Mouse (Mus musculus) layer of hippocampus, adult 18-20 months (tissue): ENCODE measurements around the gene Gm28845. TPM values are rescaled to one million over a fixed set of nuclear protein-coding genes. Genes with fewer than 3 reads are reported as not detected.
"Not testable (repeated sequence)": the region's sequence is repeated elsewhere in the genome, so short reads cannot be mapped to it uniquely, and the experiment has no call there.

ENCODE experiments used
- DNase-seq, 2 experiments: peaks; one replicate each; pipeline ENCODE4 v3.0.0; 2022; ENCODE audit warnings: low spot score in 2 of 2
- total RNA-seq, 2 experiments: library from RNA; stranded (reverse); gene quantifications; 2 replicates each; pipeline ENCODE4 v1.2.3; 2021

The Gm28845 gene
- total RNA-seq, 2 experiments from 2014 or later: 0.54 TPM; not detected in 1

GRCm38 (mm10) chr1:65109196-65109595 lies 10.2 kb downstream of the Gm28845 start:
- no peak for DNase-seq

DNA sequence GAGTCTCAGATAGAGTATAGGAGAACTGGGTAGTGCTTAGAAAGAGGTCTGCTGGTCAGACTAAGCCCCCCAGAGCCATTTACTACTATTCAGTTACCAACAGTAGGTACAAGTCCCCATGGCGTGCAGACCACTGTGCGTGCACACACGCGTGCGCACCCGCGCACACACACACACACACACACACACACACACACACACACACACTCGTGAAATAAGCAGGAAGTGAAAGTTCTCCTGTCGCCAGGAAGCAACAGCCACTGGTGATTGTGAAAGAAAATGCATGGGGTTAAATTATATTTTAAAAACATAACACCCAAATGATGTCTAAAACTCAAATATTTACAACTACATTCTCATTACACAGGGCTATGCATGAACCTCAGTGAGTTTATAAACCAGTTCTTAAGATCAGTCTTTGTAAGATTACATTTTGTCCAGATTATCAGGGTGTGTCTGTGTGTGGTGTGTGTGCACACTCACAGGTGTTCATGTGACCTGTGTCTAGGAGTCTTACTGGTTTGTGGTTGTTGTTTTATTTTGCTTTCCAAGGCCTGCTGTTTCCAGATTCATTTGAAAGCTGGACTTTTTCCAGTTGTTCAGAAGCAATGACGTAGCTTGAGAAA lies 11.6 kb downstream of the Gm28845 start:
- no peak for DNase-seq

- DNase-seq: no peak
Measured at GRCm38 (mm10) chr1:65103273-65103672, 16.1 kb downstream of the Gm28845 start, which contains the start of gene Cryga. Gene Cryga (minus strand): TSS chr1:65103373.

- no peak for DNase-seq
Measured at GRCm38 (mm10) chr1:65096953-65097352, 22.4 kb downstream of the Gm28845 start.

GRCm38 (mm10) chr1:65091566-65091965 lies 27.8 kb downstream of the Gm28845 start:
- no peak for DNase-seq

GRCm38 (mm10) chr1:65090370-65090769 lies 29.0 kb downstream of the Gm28845 start:
- no peak for DNase-seq

DNA sequence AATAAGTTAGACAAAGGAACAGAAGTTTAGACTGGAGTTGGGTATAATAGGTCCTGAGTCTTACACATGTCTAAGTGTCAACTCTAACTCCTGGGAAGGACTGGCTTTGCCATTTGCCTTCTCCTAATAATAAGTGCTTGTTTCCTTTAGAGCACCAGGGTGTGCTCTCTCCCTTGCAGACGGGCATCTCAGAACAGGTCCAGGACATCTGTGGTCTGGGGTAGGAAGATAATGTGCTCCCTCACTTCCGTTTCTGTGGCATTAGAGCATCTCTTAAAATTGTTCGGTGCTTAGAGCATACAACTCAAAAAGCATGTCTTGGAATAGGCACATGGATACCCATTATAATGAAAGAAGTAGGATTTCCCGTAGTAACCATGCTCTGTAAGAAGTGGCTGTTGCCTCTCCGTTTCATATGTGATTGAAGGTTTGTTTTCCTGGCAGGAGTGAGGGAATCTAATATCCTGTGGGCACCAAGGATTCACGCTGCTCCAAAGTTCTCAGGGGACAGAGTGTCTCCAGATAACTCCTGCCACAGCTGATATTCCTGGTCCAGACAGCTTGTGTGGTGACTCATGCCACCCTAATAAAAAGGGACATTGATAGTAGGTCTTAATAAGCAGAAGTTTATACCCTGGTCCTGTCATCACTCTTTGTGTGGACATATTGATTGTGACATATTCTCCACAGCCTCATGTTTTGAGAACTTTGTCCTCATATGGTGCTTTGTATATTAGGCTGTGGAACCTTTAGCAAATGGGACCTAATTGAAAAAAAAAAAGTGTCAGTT lies 30.6 kb downstream of the Gm28845 start:
- no peak for DNase-seq

- DNase-seq: no peak
Measured at GRCm38 (mm10) chr1:65082188-65082587, 37.2 kb downstream of the Gm28845 start, which contains the start of gene Crygb. Gene Crygb (minus strand): TSS chr1:65082288.

GRCm38 (mm10) chr1:65075607-65076006 lies 43.8 kb downstream of the Gm28845 start:
- no peak for DNase-seq

- DNase-seq: no peak
Measured at GRCm38 (mm10) chr1:65073589-65073988, 45.8 kb downstream of the Gm28845 start, which contains the start of gene Crygc. Gene Crygc (minus strand): TSS chr1:65073689.

- DNase-seq: no peak
Measured at GRCm38 (mm10) chr1:65067842-65068241, 51.5 kb downstream of the Gm28845 start.

DNA sequence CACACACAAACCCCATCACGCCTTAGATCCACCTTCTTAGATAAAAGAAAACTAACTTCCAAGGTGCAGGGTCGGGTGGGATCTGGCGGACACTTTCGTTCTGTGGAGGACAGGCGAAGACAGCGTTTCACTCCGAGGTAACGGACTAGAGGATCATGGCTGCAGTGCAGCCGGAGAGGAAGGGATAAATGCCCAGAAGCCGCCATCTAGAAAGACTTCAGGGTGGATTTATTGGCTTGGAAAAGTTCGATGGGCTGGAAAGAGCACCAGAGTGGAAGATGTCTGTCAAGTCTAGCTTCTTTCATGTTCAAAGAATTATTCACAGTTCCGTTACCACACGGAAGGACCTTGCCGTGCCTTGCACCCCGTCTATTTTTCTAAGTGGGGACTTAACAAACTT lies 55.2 kb downstream of the Gm28845 start:
- DNase-seq: no peak

DNA sequence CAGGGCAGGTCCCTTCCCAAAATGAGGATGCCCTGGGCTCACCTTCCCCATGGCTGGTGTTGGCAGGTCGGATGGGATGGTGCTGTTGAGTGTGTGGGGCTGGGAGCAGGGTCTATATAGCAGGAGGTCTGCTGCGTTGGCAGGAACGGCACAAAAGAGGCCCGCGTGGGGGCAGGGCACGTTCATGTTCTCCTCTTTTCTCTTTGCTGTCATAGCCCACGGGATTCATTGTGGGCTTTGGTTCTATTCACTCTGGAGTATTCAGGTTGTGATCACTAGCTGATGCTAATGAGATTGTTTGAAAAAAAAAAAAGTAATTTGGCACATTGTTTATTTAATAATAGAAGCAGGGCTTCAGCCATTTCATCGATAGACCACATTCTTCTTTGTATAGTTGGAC lies 56.0 kb downstream of the Gm28845 start, which contains the start of gene Crygd:
Gene Crygd, minus strand, starts transcription at position 101 of the 400 bp plus-strand sequence.
- DNase-seq: no peak

DNA sequence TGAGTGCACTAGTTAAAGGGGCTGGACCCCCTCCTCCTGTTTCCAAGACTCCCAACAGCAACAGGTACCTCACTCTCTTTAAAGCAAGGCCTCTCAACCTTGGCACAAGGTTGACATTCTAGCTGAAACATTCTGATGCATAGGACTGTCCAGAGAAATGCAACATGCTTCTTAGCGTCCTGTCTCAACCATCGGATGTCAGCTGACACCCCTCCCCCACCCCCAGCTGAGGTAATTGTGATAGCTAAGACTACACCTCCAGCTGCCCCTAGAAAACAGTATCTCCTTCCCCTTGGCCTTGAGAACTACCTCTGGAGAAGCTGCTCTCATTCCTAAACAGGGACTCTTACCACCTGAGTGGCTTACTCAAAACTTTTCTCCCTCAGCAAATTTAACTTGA lies 67.2 kb downstream of the Gm28845 start:
- DNase-seq: no peak

DNA sequence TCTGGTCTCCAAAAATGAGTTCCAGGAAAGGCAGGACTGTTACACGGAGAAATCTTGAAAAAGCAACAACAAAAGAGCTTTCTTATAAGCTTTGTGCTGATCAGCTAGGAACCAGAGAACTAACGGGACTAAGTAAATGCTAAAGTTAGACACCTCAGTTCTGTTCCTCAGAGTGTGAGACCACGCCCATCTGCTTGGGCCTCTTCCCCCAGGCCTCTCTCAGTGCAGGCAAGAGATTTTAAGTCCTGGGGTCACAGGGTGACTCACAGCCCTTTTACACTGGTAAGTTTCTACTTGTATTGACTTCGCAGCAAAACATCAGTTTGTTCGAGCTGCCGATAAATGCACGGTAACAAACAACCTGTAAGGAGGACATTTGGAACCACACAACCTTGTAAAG lies 67.7 kb downstream of the Gm28845 start:
- DNase-seq: no peak

DNA sequence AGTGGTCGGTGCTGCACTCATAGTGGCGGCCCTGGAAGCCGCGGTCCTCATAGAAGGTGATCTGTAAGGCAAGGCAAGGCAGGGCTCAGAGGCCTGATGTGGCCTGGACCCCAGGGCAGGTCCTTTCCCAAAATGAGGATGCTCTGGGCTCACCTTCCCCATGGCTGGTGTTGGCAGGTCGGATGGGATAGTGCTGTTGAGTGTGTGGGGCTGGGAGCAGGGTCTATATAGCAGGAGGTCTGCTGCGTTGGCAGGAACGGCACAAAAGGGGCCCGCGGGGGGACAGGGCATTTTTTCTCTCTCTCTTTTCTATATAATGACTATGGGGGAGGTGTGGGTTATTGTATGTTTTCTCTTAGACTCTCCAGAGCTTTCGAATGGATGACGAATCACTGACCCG lies 68.4 kb downstream of the Gm28845 start, which contains the start of gene Cryge:
Gene Cryge, minus strand, starts transcription at position 198 of the 400 bp plus-strand sequence.
- not testable (repeated sequence) for DNase-seq

Other genes starting within 250 kb of the Gm28845 start
- gene Plekhm3, start 162.7 kb downstream of the Gm28845 start, total RNA-seq: 10 to 100 TPM; 36.9 to 39.7 TPM
- not detected for gene Akr1cl, start 86.8 kb downstream of the Gm28845 start, total RNA-seq
- not detected for gene Cryge, start 68.4 kb downstream of the Gm28845 start, total RNA-seq
- not detected for gene Crygd, start 56.1 kb downstream of the Gm28845 start, total RNA-seq
- not detected for gene Crygc, start 45.9 kb downstream of the Gm28845 start, total RNA-seq
- not detected for gene Crygb, start 37.3 kb downstream of the Gm28845 start, total RNA-seq
- gene Cryga, start 16.2 kb downstream of the Gm28845 start, total RNA-seq: under 1 TPM in 1 of 2 experiments, not detected in 1; 0.48 TPM
- 1 to 10 TPM; 9.3 to 9.5 TPM for gene D630023F18Rik, start 3.7 kb upstream of the Gm28845 start, total RNA-seq
- gene Idh1, start 66.9 kb upstream of the Gm28845 start, total RNA-seq: 10 to 100 TPM; 40.0 to 47.8 TPM
- gene Pikfyve, start 67.1 kb upstream of the Gm28845 start, total RNA-seq: 10 to 100 TPM; 39.2 to 42.2 TPM
- gene Pth2r, start 162.5 kb upstream of the Gm28845 start, total RNA-seq: under 1 TPM; 0.30 TPM